Mouse (Mus musculus) heart, postnatal 0 days (tissue): Measurements from ENCODE around the gene Tenm2. TPM values are rescaled to one million over a fixed set of nuclear protein-coding genes. Genes with fewer than 3 reads are reported as not detected.

ENCODE experiments used
- ATAC-seq: fragments of 200-750 bp; cut with Nextera tagmentation; 2 replicates; pipeline ENCODE4 v1.8.0; 2017; ENCODE audit warnings: low read depth, moderate number of reproducible peaks, moderate library complexity; ENCODE audit not compliant: insufficient read depth
- DNase-seq: peaks from one replicate; pipeline ENCODE4 v3.0.0-alpha.2; 2016; ENCODE audit warnings: low spot score
- H3K27ac ChIP-seq: fragments of 300-500 bp; sonication (generic); 2 replicates; pipeline ENCODE4 v1.5.1; 2014; ENCODE audit warnings: low read depth, mild to moderate bottlenecking
- H3K27me3 ChIP-seq: fragments of 300-500 bp; sonication (generic); 2 replicates; pipeline ENCODE4 v1.6.1; 2014; ENCODE audit warnings: low read length, mixed read lengths; ENCODE audit not compliant: control insufficient read depth, insufficient read depth
- H3K36me3 ChIP-seq: fragments of 300-500 bp; sonication (generic); replicated peaks from 2 replicates; pipeline ENCODE4 v1.6.1; 2014; ENCODE audit warnings: low read length, mixed read lengths; ENCODE audit not compliant: control insufficient read depth, insufficient read depth
- H3K4me1 ChIP-seq: fragments of 300-500 bp; sonication (generic); 2 replicates; pipeline ENCODE4 v1.6.1; 2014; ENCODE audit warnings: antibody characterized with exemption; ENCODE audit not compliant: control insufficient read depth, insufficient read depth
- H3K4me2 ChIP-seq: fragments of 300-500 bp; sonication (generic); 2 replicates; pipeline ENCODE4 v1.6.1; 2014; ENCODE audit warnings: low read depth, mild to moderate bottlenecking, low read length, moderate library complexity
- H3K4me3 ChIP-seq: fragments of 300-500 bp; sonication (generic); 2 replicates; pipeline ENCODE4 v1.5.1; 2014; ENCODE audit warnings: low read depth, low read length
- H3K9ac ChIP-seq: fragments of 300-500 bp; sonication (generic); replicated peaks from 2 replicates; pipeline ENCODE4 v1.6.1; 2014; ENCODE audit warnings: low read depth, low read length, mixed read lengths
- H3K9me3 ChIP-seq: fragments of 300-500 bp; sonication (generic); replicated peaks from 2 replicates; pipeline ENCODE4 v1.6.1; 2016; ENCODE audit warnings: low read length; ENCODE audit not compliant: control insufficient read depth
- CTCF ChIP-seq: IDR thresholded peaks from 2 replicates; pipeline ENCODE4 v1.5.1; 2016; ENCODE audit warnings: antibody characterized with exemption, control low read depth, low read depth
- EP300 ChIP-seq: IDR thresholded peaks from 2 replicates; pipeline ENCODE4 v1.6.1; 2016; ENCODE audit warnings: antibody characterized with exemption, low read depth
- WGBS: fragments of 180-500 bp; shearing (Covaris S2); extraction: QIAGEN DNeasy Blood & Tissue Kit; methylation state at CpG from one replicate; pipeline ENCODE4 v1.1.7; 2014; 5-methylcytosine and 5-hydroxymethylcytosine counted together
- polyA plus RNA-seq: library from polyadenylated mRNA; unstranded; fragments of >200 nt; fragmentation: Nextera tagmentation; extraction: Ambion mirVana; gene quantifications from 2 replicates; pipeline ENCODE4 v1.2.1, GENCODE M21; 2015
- total RNA-seq: library from RNA; depleted of rRNA; stranded (reverse); fragments of >200 nt; gene quantifications from 2 replicates; pipeline ENCODE4 v1.2.3, GENCODE M21; 2014; ENCODE audit warnings: low replicate concordance

Gene Tenm2
- total and polyA plus RNA-seq, 2 experiments from 2014 or later, result 0.14 to 0.95 TPM

DNA sequence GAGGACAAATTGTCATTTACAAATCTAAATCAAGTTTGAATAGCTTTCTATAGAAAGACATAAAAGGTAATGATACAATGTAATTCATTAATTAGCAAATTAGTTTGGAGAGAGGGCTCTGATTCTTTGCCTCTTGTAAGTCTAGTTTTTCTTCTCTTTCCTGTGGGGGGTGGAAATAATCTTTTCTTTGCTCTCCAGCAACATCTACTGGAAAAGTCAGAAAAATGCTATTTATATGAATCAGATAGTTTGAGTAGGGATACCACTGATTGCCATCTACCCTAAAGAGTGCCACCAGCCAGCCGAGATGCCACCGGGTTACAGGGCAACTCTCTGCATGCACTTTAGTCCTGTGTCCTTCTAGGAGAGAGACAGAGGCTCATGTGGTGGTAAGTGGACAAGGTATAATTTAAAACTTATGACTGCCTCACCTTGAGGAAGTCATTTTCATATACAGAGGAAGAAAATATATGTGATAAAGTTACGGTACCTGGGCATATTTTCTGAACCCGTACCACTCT is 560.8 kb downstream of the Tenm2 start:
- Histone ChIP-seq H3K36me3 (no peaks in the 10 kb centered on the region), H3K9ac (no peak overlapping the region), H3K4me2 (no peak overlapping the region), H3K4me3 (no peak overlapping the region), H3K4me1 (no peaks in the 10 kb centered on the region), H3K27me3 (0 out of 2 replicates have a peak, but pooled peaks cover 11% of the 10 kb centered on the region), H3K9me3 (no peaks in the 10 kb centered on the region), H3K27ac (no peak overlapping the region)
- WGBS, result 84% methylated on average over 4 of the region's 4 CpGs
- no peak for ATAC-seq
- TF ChIP-seq EP300 (no peak), CTCF (no peak)
- DNase-seq, result no peak

DNA sequence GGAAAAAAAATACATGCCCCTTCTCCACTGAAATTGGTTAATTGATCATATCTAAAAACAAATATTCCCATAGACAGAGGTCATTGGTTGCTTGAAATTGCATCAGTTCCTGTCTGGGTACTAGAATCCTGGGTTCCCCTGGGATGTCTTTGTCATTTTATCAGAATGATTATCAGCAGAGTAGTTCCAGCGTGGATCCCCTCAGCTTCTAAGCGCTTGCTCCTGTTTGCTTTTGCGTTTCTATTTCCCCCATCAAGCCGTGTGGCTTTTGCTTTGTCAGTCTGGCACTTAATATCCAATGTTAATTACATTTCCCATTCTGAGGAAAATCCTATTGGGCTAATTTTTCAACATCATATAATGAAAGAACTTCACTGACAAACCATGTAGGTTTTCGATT is 561.6 kb downstream of the Tenm2 start:
- H3K4me2 ChIP-seq, result no peak overlapping the region
- no peak overlapping the region for H3K4me3 ChIP-seq
- TF ChIP-seq EP300 (no peak), CTCF (no peak)
- no peak overlapping the region for H3K9ac ChIP-seq
- H3K4me1 ChIP-seq, result no peaks in the 10 kb centered on the region
- 63% methylated on average over 5 of the region's 5 CpGs for WGBS
- H3K27ac ChIP-seq, result no peak overlapping the region
- no peaks in the 10 kb centered on the region for H3K9me3 ChIP-seq
- no peaks in the 10 kb centered on the region for H3K36me3 ChIP-seq
- 0 out of 2 replicates have a peak, but pooled peaks cover 11% of the 10 kb centered on the region for H3K27me3 ChIP-seq
- no peak for DNase-seq
- ATAC-seq, result no peak

DNA sequence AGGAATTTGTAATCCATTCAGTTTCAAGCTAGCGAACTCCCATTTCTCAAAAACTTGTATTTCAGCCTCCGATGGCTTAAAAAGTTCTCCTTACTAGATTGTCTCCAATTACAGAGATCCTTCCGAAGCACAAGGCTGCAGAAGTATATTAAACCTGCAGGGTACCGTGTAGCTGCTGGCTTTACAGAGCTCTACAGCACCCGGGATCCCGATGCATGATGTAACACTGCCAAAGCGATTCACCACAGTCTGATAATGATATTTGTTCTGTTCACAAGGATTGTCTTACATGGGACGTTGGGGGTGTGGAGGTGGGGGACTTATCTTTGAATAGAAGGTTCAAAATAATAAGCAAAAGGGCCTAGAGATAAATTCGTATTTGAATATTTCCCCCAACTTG is 564.6 kb downstream of the Tenm2 start:
- Histone ChIP-seq H3K9me3 (no peaks in the 10 kb centered on the region), H3K27ac (no peak overlapping the region), H3K9ac (no peak overlapping the region), H3K36me3 (no peaks in the 10 kb centered on the region), H3K27me3 (0 out of 2 replicates have a peak, but pooled peaks cover 4% of the 10 kb centered on the region), H3K4me2 (no peak overlapping the region), H3K4me3 (no peak overlapping the region), H3K4me1 (no peaks in the 10 kb centered on the region)
- ATAC-seq, result no peak
- 80% methylated on average over 9 of the region's 9 CpGs for WGBS
- no peak for TF ChIP-seq CTCF
- TF ChIP-seq EP300, result no peak
- no peak for DNase-seq

DNA sequence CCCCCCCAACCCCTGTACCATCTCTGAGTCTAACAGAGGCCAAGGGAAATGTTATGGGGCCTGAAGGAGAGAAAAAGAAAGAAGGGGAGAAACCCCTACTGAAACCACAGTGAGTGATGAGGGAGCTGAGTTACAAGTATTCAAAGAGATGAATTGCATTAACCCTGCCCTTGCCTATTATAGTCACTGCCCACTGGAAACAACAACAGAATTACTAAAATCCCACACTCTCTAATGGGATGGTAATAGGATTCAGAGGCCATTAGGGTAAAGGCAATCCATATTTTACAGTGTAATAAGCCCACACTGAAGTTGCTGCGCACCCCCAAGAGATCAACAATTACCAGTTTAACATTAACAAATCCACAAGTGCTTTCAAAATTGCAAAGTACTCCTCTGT is 571.7 kb downstream of the Tenm2 start:
- ATAC-seq (no peak), DNase-seq (no peak)
- H3K4me1 ChIP-seq, result no peaks in the 10 kb centered on the region
- no peak overlapping the region for H3K4me2 ChIP-seq
- no peaks in the 10 kb centered on the region for H3K36me3 ChIP-seq
- no peak overlapping the region for H3K4me3 ChIP-seq
- 97% methylated on average over 1 of the region's 1 CpGs for WGBS
- H3K27ac ChIP-seq, result no peak overlapping the region
- H3K9ac ChIP-seq, result no peak overlapping the region
- TF ChIP-seq CTCF, result no peak
- no peak for TF ChIP-seq EP300
- no peaks in the 10 kb centered on the region for H3K9me3 ChIP-seq
- no peaks in the 10 kb centered on the region for H3K27me3 ChIP-seq

DNA sequence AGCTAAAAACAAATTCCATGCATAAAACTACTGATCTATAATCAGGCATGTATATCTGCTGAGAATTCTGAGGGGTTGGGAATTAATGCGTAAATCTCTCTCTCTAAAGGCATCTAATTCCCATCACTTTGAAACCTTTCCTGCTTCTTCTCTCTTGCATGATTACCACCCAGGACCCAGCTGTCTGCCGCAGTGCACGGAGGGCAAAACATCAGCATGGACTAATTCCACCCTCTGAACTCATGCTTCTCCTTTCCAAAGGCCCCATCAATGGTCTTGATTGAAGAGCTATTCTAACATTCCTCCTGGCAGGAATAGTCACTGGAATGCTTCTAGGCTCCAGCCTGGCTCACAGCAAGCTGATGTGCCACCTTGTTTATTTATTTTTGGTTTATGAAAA is 572.2 kb downstream of the Tenm2 start:
- WGBS, result 73% methylated on average over 3 of the region's 3 CpGs
- no peak overlapping the region for H3K9ac ChIP-seq
- no peaks in the 10 kb centered on the region for H3K27me3 ChIP-seq
- H3K36me3 ChIP-seq, result no peaks in the 10 kb centered on the region
- no peak for ATAC-seq
- H3K4me2 ChIP-seq, result no peak overlapping the region
- H3K27ac ChIP-seq, result no peak overlapping the region
- H3K4me1 ChIP-seq, result no peaks in the 10 kb centered on the region
- no peak for DNase-seq
- H3K9me3 ChIP-seq, result no peaks in the 10 kb centered on the region
- H3K4me3 ChIP-seq, result no peak overlapping the region
- no peak for TF ChIP-seq CTCF
- no peak for TF ChIP-seq EP300

DNA sequence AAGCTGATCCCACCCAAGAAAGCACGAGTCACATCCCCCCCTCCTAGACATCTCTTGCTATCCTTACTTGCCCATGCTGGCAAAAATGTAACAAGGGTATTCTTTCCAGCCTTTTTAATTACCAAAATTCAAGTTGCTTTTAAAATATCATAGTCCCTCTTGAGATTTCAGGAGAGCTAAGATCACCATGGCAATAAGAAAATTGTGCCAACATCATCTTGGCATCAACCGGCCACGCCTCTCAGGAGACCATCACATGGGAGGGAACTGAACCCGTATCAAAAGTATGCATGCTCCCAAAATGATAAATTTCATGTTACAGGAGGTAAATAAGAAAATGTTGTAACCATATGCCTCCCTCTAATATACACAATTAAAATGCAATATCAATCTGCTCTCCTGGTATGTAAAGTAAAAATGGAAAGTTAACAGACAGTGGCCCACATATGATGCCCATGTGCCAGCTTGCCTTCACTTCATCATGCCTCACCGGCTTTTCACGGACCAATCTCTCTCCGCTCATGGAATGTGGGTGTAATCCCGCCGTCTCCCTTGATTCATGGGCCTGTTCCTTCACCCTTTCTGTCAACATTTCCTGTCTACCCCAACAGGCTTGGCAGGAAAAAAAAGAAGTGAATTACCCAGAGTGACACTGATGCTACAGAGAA is 582.0 kb downstream of the Tenm2 start:
- no peak overlapping the region for H3K4me3 ChIP-seq

More for the DNA sequence above, 582.0 kb downstream of the Tenm2 start:
- Histone ChIP-seq H3K27ac (no peak overlapping the region), H3K9me3 (no peaks in the 10 kb centered on the region), H3K4me2 (no peak overlapping the region), H3K36me3 (no peaks in the 10 kb centered on the region), H3K4me1 (0 out of 2 replicates have a peak, but pooled peaks cover 5% of the 10 kb centered on the region), H3K9ac (no peak overlapping the region), H3K27me3 (no peaks in the 10 kb centered on the region)
- TF ChIP-seq EP300 (no peak), CTCF (no peak)
- 84% methylated on average over 9 of the region's 9 CpGs for WGBS
- ATAC-seq (no peak), DNase-seq (no peak)
